Mouse (Mus musculus) intestine, embryonic 16.5 days (tissue): Measurements from ENCODE around the gene Spred3. TPM values are rescaled to one million over a fixed set of nuclear protein-coding genes. Genes with fewer than 3 reads are reported as not detected.
"Not testable (repeated sequence)": the region's sequence is repeated elsewhere in the genome, so short reads cannot be mapped to it uniquely, and the experiment has no call there.

Experiments used
- ATAC-seq: fragments of 200-750 bp; cut with Nextera tagmentation; 2 replicates; pipeline ENCODE4 v1.8.0; 2017; ENCODE audit warnings: moderate TSS enrichment, moderate library complexity
- H3K27ac ChIP-seq: fragments of 300-500 bp; sonication (generic); 2 replicates; pipeline ENCODE4 v1.5.1; 2014; ENCODE audit warnings: mild to moderate bottlenecking, low read length
- H3K27me3 ChIP-seq: fragments of 300-500 bp; sonication (generic); replicated peaks from 2 replicates; pipeline ENCODE4 v1.6.1; 2014; ENCODE audit warnings: low read length, control low read depth, mixed read lengths; ENCODE audit not compliant: control insufficient read depth, insufficient read depth
- H3K36me3 ChIP-seq: fragments of 300-500 bp; sonication (generic); 2 replicates; pipeline ENCODE4 v1.6.1; 2014; ENCODE audit warnings: low read length, control low read depth; ENCODE audit not compliant: control insufficient read depth, insufficient read depth
- H3K4me1 ChIP-seq: fragments of 300-500 bp; sonication (generic); 2 replicates; pipeline ENCODE4 v1.6.1; 2014; ENCODE audit warnings: low read length, control low read depth, mixed read lengths; ENCODE audit not compliant: control insufficient read depth, insufficient read depth
- H3K4me2 ChIP-seq: fragments of 300-500 bp; sonication (generic); 2 replicates; pipeline ENCODE4 v1.6.1; 2014; ENCODE audit warnings: low read depth, low read length, control low read depth
- H3K4me3 ChIP-seq: fragments of 300-500 bp; sonication (generic); 2 replicates; pipeline ENCODE4 v1.5.1; 2014; ENCODE audit warnings: mild to moderate bottlenecking, low read length
- H3K9ac ChIP-seq: fragments of 300-500 bp; sonication (generic); 2 replicates; pipeline ENCODE4 v1.6.1; 2014; ENCODE audit warnings: low read depth, low read length
- H3K9me3 ChIP-seq: fragments of 300-500 bp; sonication (generic); 2 replicates; pipeline ENCODE4 v1.6.1; 2016; ENCODE audit warnings: low read length, control low read depth; ENCODE audit not compliant: control insufficient read depth
- WGBS: fragments of 180-500 bp; shearing (Covaris S2); extraction: QIAGEN DNeasy Blood & Tissue Kit; methylation state at CpG from one replicate; pipeline ENCODE4 v1.1.7; 2014; 5-methylcytosine and 5-hydroxymethylcytosine counted together
- polyA plus RNA-seq: library from polyadenylated mRNA; unstranded; fragments of >200 nt; fragmentation: Nextera tagmentation; extraction: Ambion mirVana; gene quantifications from 2 replicates; pipeline ENCODE4 v1.2.1, GENCODE M21; 2015

Spred3 gene
- polyA plus RNA-seq, 1 experiment from 2014 or later: 1.7 TPM

GRCm38 (mm10) chr7:29139237-29139636 lies 31.0 kb downstream of the Spred3 start:
- H3K4me1 ChIP-seq, H3K27me3 ChIP-seq, ATAC-seq, H3K36me3 ChIP-seq, H3K4me2 ChIP-seq, H3K27ac ChIP-seq, H3K9me3 ChIP-seq, H3K9ac ChIP-seq, H3K4me3 ChIP-seq: not testable (repeated sequence)
- WGBS: 89% methylated on average over 3 of the region's 4 CpGs

- H3K9me3 ChIP-seq: no peaks in the 10 kb centered on the region
- H3K4me3 ChIP-seq: no peak overlapping the region
- H3K27me3 ChIP-seq: no peaks in the 10 kb centered on the region
- WGBS: 37% methylated on average over 16 of the region's 16 CpGs
- H3K27ac ChIP-seq: no peak overlapping the region
- no peak overlapping the region for H3K9ac ChIP-seq
- no peak for ATAC-seq
- H3K4me2 ChIP-seq: no peak overlapping the region
- H3K4me1 ChIP-seq: peaks cover 3% of the 10 kb centered on the region
- H3K36me3 ChIP-seq: no peaks in the 10 kb centered on the region
Observed at GRCm38 (mm10) chr7:29137429-29137828, 32.8 kb downstream of the Spred3 start.

GRCm38 (mm10) chr7:29134693-29135386 lies 35.4 kb downstream of the Spred3 start, which contains the start of gene Rasgrp4:
TSS of gene Rasgrp4 (plus strand) at chr7:29134851.
- no peak within 1 kb of the TSS for H3K27ac ChIP-seq
- peak within 1 kb of the TSS; percentile 48 for H3K9ac ChIP-seq
- no peaks in the 10 kb centered on the region for H3K9me3 ChIP-seq
- H3K4me3 ChIP-seq: peak within 1 kb of the TSS; percentile 26
- ATAC-seq: 0 out of 2 replicates have a peak, but pooled peaks have one; percentile 46
- H3K4me2 ChIP-seq: peak within 1 kb of the TSS; percentile 48
- no peaks in the 10 kb centered on the region for H3K27me3 ChIP-seq
- H3K36me3 ChIP-seq: no peaks in the 10 kb centered on the region
- H3K4me1 ChIP-seq: peaks cover 3% of the 10 kb centered on the region
- 3% methylated on average over 16 of the region's 20 CpGs for WGBS

GRCm38 (mm10) chr7:29134230-29134629 lies 36.0 kb downstream of the Spred3 start:
- H3K36me3 ChIP-seq: no peaks in the 10 kb centered on the region
- no peak for ATAC-seq
- H3K4me3 ChIP-seq: peak overlapping the region; percentile 26; the same call in 1 of the 2 replicates
- peak overlapping the region; percentile 48 for H3K4me2 ChIP-seq
- H3K9ac ChIP-seq: no peak overlapping the region; the same call in 1 of the 2 replicates
- no peaks in the 10 kb centered on the region for H3K27me3 ChIP-seq
- peaks cover 3% of the 10 kb centered on the region for H3K4me1 ChIP-seq
- WGBS: 5% methylated on average over 4 of the region's 4 CpGs
- H3K9me3 ChIP-seq: no peaks in the 10 kb centered on the region
- H3K27ac ChIP-seq: no peak overlapping the region

GRCm38 (mm10) chr7:29128725-29129124 lies 41.5 kb downstream of the Spred3 start:
- H3K36me3 ChIP-seq: no peaks in the 10 kb centered on the region
- H3K4me2 ChIP-seq: no peak overlapping the region
- 76% methylated on average over 2 of the region's 2 CpGs for WGBS
- H3K9me3 ChIP-seq: no peaks in the 10 kb centered on the region
- no peak overlapping the region for H3K27ac ChIP-seq
- H3K27me3 ChIP-seq: no peaks in the 10 kb centered on the region
- no peak overlapping the region for H3K4me3 ChIP-seq
- ATAC-seq: no peak
- H3K4me1 ChIP-seq: peaks cover 16% of the 10 kb centered on the region
- H3K9ac ChIP-seq: no peak overlapping the region

- peak; percentile 21; the same call in 1 of the 2 replicates for ATAC-seq
- WGBS: 14% methylated on average over 7 of the region's 7 CpGs
Observed at GRCm38 (mm10) chr7:29126173-29126915, 43.9 kb downstream of the Spred3 start.

GRCm38 (mm10) chr7:29124970-29125369 lies 45.2 kb downstream of the Spred3 start, which contains the start of gene Ryr1:
TSS of gene Ryr1 (minus strand) at chr7:29125179.
- H3K27me3 ChIP-seq: no peaks in the 10 kb centered on the region
- H3K4me2 ChIP-seq: peak within 1 kb of the TSS; percentile 95
- H3K27ac ChIP-seq: no peak within 1 kb of the TSS
- no peaks in the 10 kb centered on the region for H3K9me3 ChIP-seq
- peak; percentile 90 for ATAC-seq
- peaks cover 20% of the 10 kb centered on the region for H3K4me1 ChIP-seq
- peak within 1 kb of the TSS; percentile 53 for H3K4me3 ChIP-seq
- no peaks in the 10 kb centered on the region for H3K36me3 ChIP-seq
- peak within 1 kb of the TSS; percentile 61 for H3K9ac ChIP-seq
- 2% methylated on average over 16 of the region's 16 CpGs for WGBS

More at GRCm38 (mm10) chr7:29126173-29126915, 43.9 kb downstream of the Spred3 start:
- H3K4me1 ChIP-seq: peaks cover 20% of the 10 kb centered on the region
- H3K9me3 ChIP-seq: no peaks in the 10 kb centered on the region
- H3K36me3 ChIP-seq: no peaks in the 10 kb centered on the region
- no peak overlapping the region for H3K27ac ChIP-seq
- H3K4me3 ChIP-seq: no peak overlapping the region
- H3K9ac ChIP-seq: no peak overlapping the region
- no peaks in the 10 kb centered on the region for H3K27me3 ChIP-seq
- H3K4me2 ChIP-seq: no peak overlapping the region

GRCm38 (mm10) chr7:29123531-29124358 lies 46.5 kb downstream of the Spred3 start:
- 43% methylated on average over 5 of the region's 5 CpGs for WGBS
- Histone ChIP-seq H3K9me3 (no peaks in the 10 kb centered on the region), H3K4me2 (peak overlapping the region; percentile 95; the same call in 1 of the 2 replicates), H3K36me3 (no peaks in the 10 kb centered on the region), H3K4me3 (0 out of 2 replicates have a peak overlapping the region, but pooled peaks have one; percentile 53), H3K4me1 (peaks cover 20% of the 10 kb centered on the region), H3K27ac (no peak overlapping the region), H3K27me3 (no peaks in the 10 kb centered on the region), H3K9ac (no peak overlapping the region)
- peak; percentile 41 for ATAC-seq

GRCm38 (mm10) chr7:29122821-29123220 lies 47.4 kb downstream of the Spred3 start:
- Histone ChIP-seq H3K27me3 (no peaks in the 10 kb centered on the region), H3K4me3 (no peak overlapping the region), H3K9me3 (no peaks in the 10 kb centered on the region), H3K4me2 (no peak overlapping the region), H3K36me3 (no peaks in the 10 kb centered on the region), H3K9ac (no peak overlapping the region), H3K4me1 (peaks cover 20% of the 10 kb centered on the region), H3K27ac (no peak overlapping the region)
- no peak for ATAC-seq
- WGBS: 91% methylated on average over 9 of the region's 9 CpGs
